Mouse (Mus musculus): ENCODE results near the gene Ptcra.
"Not testable (repeated sequence)": the region's sequence is repeated elsewhere in the genome, so short reads cannot be mapped to it uniquely, and the experiment has no call there.

Gene Ptcra

GRCm38 (mm10) chr17:46770546-46770945, 7.0 kb upstream of the Ptcra start:
- no peak for DNase-seq

DNA sequence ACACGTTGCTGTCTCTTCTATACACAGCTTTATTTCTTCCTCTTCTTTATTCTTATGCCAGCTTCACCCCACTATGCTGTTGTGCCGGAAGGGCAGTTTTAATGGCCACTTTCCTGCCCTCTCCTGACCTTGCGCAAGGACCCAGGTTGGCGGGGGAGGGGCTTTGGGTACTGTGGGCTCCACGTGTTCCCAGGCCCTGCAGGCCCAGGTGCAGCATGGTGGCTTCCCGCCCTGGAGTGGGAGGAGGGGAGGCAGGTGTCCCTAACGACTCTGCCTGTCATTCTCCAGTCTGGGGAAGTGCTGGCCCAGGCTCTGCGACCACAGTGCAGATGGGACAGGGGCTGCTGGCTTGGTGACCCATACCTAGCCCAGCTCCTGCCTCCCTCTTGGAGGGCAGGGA, 4.4 kb upstream of the Ptcra start:
- DNase-seq = no peak

DNA sequence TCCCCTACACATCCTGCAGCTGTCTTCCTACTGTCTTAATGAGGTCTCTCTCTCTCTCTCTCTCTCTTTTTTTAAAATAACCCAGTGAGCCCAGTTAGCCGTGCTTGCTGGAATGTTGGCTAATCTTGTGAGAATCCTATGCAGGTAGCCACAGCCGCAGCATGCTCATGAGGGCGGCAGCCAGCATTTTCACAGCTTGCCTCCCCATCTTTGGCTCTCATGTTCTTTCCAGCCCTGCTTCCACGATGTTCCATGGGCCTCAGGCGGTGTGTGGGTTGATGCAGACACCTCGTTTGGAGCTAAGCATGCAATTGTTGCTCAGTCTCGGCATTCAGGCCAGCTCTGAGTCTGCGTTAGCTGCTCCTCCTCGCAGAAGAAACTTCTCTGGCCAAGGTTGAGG, 1.4 kb upstream of the Ptcra start:
- not testable (repeated sequence) for DNase-seq

- no peak for DNase-seq
Measured at GRCm38 (mm10) chr17:46758753-46759152, 4.8 kb downstream of the Ptcra start.

DNA sequence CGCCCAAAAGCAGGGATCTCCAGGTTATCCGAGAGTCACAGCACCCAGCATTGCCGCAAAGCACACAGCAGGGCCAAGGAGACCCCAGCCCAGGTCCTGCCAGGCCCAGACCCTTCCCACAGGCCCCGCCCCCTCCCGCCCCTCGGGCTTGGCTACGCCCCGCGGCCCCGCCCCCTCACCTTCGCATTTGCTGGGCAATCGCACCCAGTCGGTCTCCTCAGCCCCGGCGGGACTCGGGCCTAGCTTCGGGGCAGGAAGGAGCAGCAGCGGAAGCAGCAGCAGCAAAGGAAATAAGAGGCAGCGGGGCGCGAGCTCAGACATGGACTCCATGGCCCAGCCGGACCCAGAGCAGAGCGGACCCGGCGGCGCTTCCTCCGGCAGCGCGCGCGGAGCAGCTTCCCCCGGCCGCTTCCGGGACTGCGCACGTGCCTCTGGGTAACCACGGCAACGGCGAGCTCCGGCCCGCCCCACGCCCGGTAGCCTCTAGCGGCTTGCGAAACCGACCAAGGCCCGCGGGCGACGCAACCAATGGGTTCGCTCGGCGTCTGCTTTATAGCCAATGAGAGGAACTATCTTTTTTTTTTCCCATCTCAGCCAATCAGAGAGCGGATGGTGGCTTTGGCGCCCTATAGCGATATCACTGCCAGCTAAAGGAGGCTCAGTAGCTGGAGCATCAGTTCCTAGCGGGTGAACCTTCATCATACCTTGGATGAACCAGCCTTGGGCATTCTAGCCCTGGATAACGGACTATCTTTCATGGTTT, 11.5 kb downstream of the Ptcra start, which contains the start of gene Cnpy3:
Gene Cnpy3, minus strand, starts transcription at position 421 of the 763 bp plus-strand sequence.
- DNase-seq = peak; percentile 98

- DNase-seq = peak; percentile 79
Measured at GRCm38 (mm10) chr17:46751056-46751793, 12.3 kb downstream of the Ptcra start.

GRCm38 (mm10) chr17:46750580-46750979, 12.9 kb downstream of the Ptcra start:
- no peak for DNase-seq

- DNase-seq = no peak
Measured at GRCm38 (mm10) chr17:46749282-46749681, 14.2 kb downstream of the Ptcra start.

- no peak for DNase-seq
Measured at GRCm38 (mm10) chr17:46747806-46748205, 15.7 kb downstream of the Ptcra start.

DNA sequence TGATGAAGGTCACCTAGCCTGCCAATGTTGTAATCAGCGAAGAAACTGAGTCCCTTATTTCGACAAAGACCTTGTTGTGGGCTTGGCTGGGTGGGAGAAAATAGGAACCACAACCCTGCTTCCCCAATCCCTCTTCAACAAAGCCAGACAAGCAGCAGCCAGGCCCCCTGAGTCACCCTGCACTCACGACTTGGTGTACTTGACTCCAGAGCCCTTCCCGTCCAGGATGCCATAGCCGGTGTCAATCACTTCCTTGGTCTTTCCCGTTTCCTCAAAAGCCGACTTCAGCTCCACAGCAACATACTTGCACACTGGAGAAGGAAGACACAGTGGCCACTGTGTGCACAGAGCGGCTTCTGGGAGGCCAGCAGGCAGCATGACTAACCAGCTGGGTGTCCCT, 16.3 kb downstream of the Ptcra start:
- no peak for DNase-seq

DNA sequence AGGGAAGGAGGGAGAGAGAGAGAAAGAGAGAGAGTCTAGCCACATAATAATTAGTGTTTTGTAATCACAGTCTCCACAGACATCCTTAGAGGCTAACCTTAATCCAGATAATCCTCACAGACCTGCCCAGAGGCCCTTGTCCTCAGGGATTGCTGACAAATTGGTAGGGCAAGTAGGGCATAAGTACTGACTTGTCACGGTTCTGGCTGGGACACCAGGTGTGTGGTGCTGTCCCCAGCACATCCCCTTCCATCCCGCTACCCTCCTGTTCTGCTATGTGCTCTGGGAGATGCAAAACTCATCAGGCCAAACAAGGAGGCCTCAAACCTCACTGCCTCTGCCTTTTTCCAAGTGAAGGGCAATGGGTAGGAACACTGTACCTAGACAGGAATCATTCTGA, 18.0 kb downstream of the Ptcra start:
- DNase-seq = no peak

- DNase-seq = no peak
Measured at GRCm38 (mm10) chr17:46742986-46743385, 20.5 kb downstream of the Ptcra start.

GRCm38 (mm10) chr17:46741305-46741704, 22.2 kb downstream of the Ptcra start:
- no peak for DNase-seq

- no peak for DNase-seq
Measured at GRCm38 (mm10) chr17:46736160-46736559, 27.4 kb downstream of the Ptcra start.

DNA sequence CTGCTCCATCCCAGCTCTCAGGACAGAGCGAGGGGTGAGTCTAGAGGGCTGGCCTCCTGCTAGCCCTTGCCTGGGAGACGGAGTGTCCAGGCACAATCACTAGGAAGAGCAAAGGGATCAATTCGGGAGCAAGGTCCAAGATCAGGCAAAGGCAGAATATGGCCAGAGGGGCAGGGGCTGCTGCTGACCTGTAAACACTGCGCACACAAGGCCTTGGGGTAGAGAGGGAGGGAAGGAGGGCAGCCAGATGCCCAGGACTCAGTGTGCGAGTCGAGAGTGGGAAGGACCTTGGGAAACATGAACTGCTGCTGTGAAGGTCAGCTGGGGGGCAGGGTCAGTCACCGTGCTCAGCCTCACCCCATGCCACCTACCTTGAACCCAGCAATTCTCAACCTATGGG, 28.2 kb downstream of the Ptcra start:
- DNase-seq = no peak

DNA sequence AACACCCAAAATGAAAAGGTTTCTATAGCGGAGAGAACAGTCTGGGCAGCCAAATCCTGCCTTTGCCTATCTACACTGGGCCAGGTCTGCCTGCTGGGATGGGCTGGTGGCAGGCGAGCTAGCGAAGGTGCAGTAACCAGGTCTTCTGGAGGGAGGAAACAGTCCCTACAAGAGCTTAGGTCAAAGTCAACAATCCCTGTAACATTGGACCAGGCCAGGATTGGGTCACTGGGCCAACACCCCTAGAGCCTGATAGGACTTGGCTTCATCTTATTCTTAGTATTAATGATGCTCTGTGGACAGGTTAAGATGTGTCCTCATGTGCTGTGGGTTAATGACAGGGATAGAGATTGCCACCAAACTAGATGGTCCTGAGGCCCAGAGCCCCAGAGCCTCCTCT, 29.5 kb downstream of the Ptcra start:
- no peak for DNase-seq

DNA sequence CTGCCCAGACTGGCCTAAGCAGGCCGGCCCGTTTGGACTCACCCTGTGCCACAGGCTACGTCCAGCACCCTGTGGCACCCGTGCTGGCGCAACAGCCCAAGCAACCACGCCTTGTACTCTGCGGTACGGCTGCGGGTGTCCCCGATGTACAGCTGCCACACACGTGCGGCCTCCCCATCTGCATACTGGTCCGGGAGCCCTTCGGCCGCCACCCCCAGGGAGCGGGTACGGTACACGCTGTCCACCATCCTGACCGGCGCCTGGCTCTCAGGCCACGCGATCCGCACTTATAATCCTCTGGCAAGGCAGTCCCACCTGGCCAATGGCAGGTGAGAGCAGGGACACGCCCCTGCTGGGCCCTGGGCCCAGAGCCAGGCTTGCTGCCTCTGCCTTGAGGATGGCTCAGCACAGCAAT, 34.6 kb downstream of the Ptcra start, which contains the start of gene Gnmt:
Gene Gnmt, minus strand, starts transcription at position 265 of the 415 bp plus-strand sequence.
- peak; percentile 92 for DNase-seq

GRCm38 (mm10) chr17:46728496-46728895, 35.0 kb downstream of the Ptcra start:
- peak; percentile 37 for DNase-seq

GRCm38 (mm10) chr17:46728021-46728420, 35.5 kb downstream of the Ptcra start:
- peak; percentile 63 for DNase-seq

DNA sequence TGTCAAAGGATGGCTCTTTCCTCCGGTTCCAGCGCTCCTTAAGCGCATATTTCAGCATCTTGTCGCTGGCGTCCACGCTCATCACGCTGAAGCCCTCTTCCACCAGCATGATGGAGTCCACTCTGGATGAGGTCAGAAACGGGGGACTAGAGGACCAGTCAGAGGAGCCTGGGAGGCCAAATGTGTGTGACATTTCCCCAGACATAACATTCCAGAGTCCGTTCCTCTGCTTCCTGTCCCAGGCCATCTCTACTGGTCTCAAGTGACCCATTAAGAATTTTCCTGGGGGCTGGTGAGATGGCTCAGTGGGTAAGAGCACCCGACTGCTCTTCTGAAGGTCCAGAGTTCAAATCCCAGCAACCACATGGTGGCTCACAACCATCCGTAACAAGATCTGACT, 36.2 kb downstream of the Ptcra start:
- peak; percentile 41 for DNase-seq

GRCm38 (mm10) chr17:46725731-46726645, 37.5 kb downstream of the Ptcra start:
- peak; percentile 87 for DNase-seq

DNA sequence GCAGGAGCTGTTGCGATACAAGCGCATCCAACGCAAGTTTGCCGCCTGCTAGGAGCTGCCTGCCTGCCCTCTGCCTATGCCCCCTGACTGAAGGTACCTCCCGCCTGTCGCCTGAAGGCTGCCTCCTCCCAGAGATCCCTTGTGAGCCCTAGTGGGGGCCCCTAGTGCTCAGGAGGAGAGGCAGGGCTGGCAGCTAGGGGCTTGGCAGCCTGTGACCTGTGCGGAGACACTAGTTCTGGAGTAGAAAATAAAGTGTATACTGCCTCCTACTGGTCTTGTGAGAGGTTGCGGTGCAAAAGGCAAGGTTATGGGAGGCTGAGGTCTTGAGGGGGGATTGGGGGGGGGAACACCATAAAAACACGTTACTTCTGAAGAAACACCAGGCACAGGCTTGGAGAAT, 38.2 kb downstream of the Ptcra start:
- peak; percentile 72 for DNase-seq

GRCm38 (mm10) chr17:46724477-46725084, 38.9 kb downstream of the Ptcra start:
- DNase-seq = peak; percentile 45
